ENCODE assay signal across 8 mouse cellular contexts in the genomic region with DNA sequence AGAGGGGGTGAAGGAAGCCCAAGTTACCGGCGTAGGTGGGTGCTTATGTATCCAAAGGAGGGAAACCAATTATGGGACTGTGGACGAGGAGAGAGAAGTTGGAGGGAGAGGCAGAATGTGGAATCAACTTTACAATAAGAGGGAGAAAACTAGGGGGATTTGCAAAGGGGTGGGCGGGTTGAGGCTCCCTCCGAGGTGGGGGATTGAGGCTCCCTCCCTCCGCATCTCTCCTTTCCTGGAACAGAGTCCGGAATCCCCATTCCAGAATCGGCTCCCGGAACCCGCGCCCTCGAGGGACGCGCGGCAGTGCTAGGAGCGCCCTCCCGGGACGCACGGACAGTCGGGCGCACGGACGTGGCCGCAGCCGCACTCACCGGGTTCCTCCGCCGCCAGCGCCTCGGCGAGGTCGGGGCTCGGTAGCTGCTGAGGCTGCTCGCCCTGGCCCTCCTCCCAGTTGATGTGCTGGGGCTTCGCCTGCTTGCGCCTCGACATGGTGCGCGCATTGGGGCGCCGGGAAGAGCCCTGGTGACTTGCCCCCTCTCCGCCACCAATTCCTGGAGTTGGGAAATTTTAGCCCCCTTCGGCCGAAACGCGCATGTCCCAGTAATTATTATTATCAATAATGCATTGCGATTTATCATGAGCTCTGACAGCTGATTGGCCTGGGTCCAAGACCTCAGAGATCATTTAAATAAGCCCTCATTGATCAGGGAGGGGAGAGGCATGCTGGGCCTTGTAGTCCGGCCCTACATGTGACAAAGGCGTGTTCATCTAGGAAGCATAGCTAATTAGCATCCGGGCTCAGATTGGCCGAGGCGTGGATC. TPM values are rescaled to one million over a fixed set of nuclear protein-coding genes. Genes with fewer than 3 reads are reported as not detected.
DNase-seq lines count a peak whose midpoint lies in the region; ATAC-seq and TF ChIP-seq lines count a peak whose summit lies in the region.

No protein-coding gene starts in this region.

- H3K9me3 ChIP-seq in forebrain, embryonic 14.5 days (replicated peaks; ENCODE audit: control insufficient read depth, low read length), result no peaks in the 10 kb centered on the region

- H3K4me1 ChIP-seq in forebrain, embryonic 14.5 days (ENCODE audit: control insufficient read depth, insufficient read depth, low read length), result peaks cover 33% of the 10 kb centered on the region
- H3K4me1 ChIP-seq in thymus, adult 2 months (replicated peaks; ENCODE audit: control insufficient read depth, insufficient read depth, low read length), result no peaks in the 10 kb centered on the region

- WGBS in forebrain, embryonic 14.5 days, result under 1% methylated on average over 47 of the region's 52 CpGs
- WGBS in thymus, adult 2 months, result 4% methylated on average over 52 of the region's 52 CpGs

- H3K4me3 ChIP-seq in forebrain, embryonic 14.5 days (ENCODE audit: low read depth, low read length), result peak overlapping the region; percentile 44
- H3K4me3 ChIP-seq in thymus, adult 2 months (ENCODE audit: control insufficient read depth, insufficient read depth, low read length), result no peak overlapping the region

- peaks cover 44% of the 10 kb centered on the region for H3K27me3 ChIP-seq in forebrain, embryonic 14.5 days (replicated peaks; ENCODE audit: control insufficient read depth, insufficient read depth, low read length)
- H3K27me3 ChIP-seq in thymus, adult 2 months (ENCODE audit: control insufficient read depth, insufficient read depth, low read length), result peaks cover 16% of the 10 kb centered on the region

- peak; percentile 73 for ATAC-seq in forebrain, embryonic 14.5 days
- no peak for ATAC-seq in megakaryocyte-erythroid progenitor cell, adult 5-6 weeks (replicated peaks; ENCODE audit: low FRiP score, low TSS enrichment, poor library complexity, severe bottlenecking)

- peak; percentile 33 for DNase-seq in ovary, postnatal 36 days (ENCODE audit: low spot score)
- no peak for DNase-seq in ovary, postnatal 14 days (ENCODE audit: low spot score)
- DNase-seq in forebrain, embryonic 14.5 days (ENCODE audit: low spot score), result peak; percentile 83
- peak; percentile 81 for DNase-seq in hindlimb bud, embryonic 11.5 days (ENCODE audit: extremely low spot score, low read depth, low spot score)
- peak; percentile 91 for DNase-seq in mesoderm, embryonic 11.5 days (ENCODE audit: low read depth, low spot score)
- no peak for DNase-seq in frontal cortex, postnatal 10 days (ENCODE audit: low spot score in 2 of 2)
- no peak for DNase-seq in thymus, adult 2 months

- no peaks in the 10 kb centered on the region for H3K36me3 ChIP-seq in forebrain, embryonic 14.5 days (ENCODE audit: control insufficient read depth, insufficient read depth, low read length)
- H3K36me3 ChIP-seq in thymus, adult 2 months (ENCODE audit: control insufficient read depth, insufficient read depth, low read length), result no peaks in the 10 kb centered on the region

- H3K9ac ChIP-seq in forebrain, embryonic 14.5 days (ENCODE audit: low read length), result peak overlapping the region; percentile 68

- peak overlapping the region; percentile 91 for H3K4me2 ChIP-seq in forebrain, embryonic 14.5 days (ENCODE audit: low read length)

- TF ChIP-seq POLR2A in thymus, adult 2 months (IDR thresholded peaks at IDR 0.05; ENCODE audit: control insufficient read depth, extremely low read depth, insufficient read depth, low read length, poor library complexity), result no peak

- no peak for TF ChIP-seq CTCF in thymus, adult 2 months (IDR thresholded peaks at IDR 0.05; ENCODE audit: borderline replicate concordance, control insufficient read depth, extremely low read depth, insufficient read depth, low read length, poor library complexity)

- H3K27ac ChIP-seq in forebrain, embryonic 14.5 days (ENCODE audit: low read depth, low read length), result peak overlapping the region; percentile 46; the same call in 1 of the 2 replicates
- no peak overlapping the region for H3K27ac ChIP-seq in thymus, adult 2 months (ENCODE audit: control insufficient read depth, insufficient read depth, low read length)

RNA-seq across cellular contexts. Expression of gene Sall4, which starts 1.0 kb away (rescaled TPM):
- 0.71 and 1.1 TPM in 2 replicates for polyA plus RNA-seq in forebrain, embryonic 14.5 days (2014; fragmentation: Nextera tagmentation; extraction: Ambion mirVana)
- total RNA-seq in megakaryocyte-erythroid progenitor cell, adult 5-6 weeks (2014; fragmentation: Nextera tagmentation), result not detected in 2 replicates
- not detected in 2 replicates for total RNA-seq in megakaryocyte-erythroid progenitor cell, adult 5-6 weeks (2017)
- polyA plus RNA-seq in thymus, adult 2 months (2012; rRNA removed), result 0.04 TPM in 1 of 2 replicates, not detected in the other

RNA-seq across cellular contexts. Expression of gene Atp9a, which starts 24.5 kb away (rescaled TPM):
- 42.4 and 46.2 TPM in 2 replicates for polyA plus RNA-seq in forebrain, embryonic 14.5 days (2014; fragmentation: Nextera tagmentation; extraction: Ambion mirVana)
- 0.37 TPM in 1 of 2 replicates, not detected in the other for total RNA-seq in megakaryocyte-erythroid progenitor cell, adult 5-6 weeks (2014; fragmentation: Nextera tagmentation)
- 0.23 TPM in 1 of 2 replicates, not detected in the other for total RNA-seq in megakaryocyte-erythroid progenitor cell, adult 5-6 weeks (2017)
- polyA plus RNA-seq in thymus, adult 2 months (2012; rRNA removed), result 20.5 and 29.9 TPM in 2 replicates

Comparison
In these comparisons a context has a peak if more than half of its experiments do, and no peak if none do; other contexts are left out.
1. DNase-seq: peak in ovary, postnatal 36 days (single experiment), forebrain, embryonic 14.5 days (single experiment), hindlimb bud, embryonic 11.5 days (single experiment) and mesoderm, embryonic 11.5 days (single experiment); none in ovary, postnatal 14 days (single experiment), frontal cortex, postnatal 10 days (0 of 2) and thymus, adult 2 months (single experiment).